Mouse (Mus musculus): ENCODE results near the gene Terb2. TPM values are rescaled to one million over a fixed set of nuclear protein-coding genes. Genes with fewer than 3 reads are reported as not detected.

The Terb2 gene
- polyA plus RNA-seq, 1 experiment from 2014 or later: not detected

DNA sequence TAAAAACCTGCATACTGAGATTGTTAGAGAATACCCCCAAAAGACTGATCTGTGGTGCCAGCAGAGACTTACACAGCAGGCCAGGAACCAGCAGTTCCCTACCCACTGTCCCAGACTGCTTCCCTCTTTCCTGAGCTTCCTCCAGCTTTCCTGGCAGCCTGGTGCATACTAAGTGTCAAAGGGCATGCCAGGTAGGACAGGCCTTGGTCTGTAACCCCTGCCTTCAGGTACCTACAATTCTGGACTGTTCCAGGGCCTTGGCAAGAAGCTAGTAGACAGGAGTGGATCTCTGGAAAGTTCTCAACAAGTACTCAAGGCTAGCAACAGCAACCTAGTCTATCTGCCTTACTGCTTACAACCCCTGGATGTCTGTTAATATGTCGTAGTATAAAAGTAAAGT lies 34.9 kb upstream of the Terb2 start:
- no peak for ATAC-seq (ENCODE audit: low FRiP score)
- 90% methylated on average over 1 of the region's 1 CpGs for WGBS
- no peak overlapping the region for H3K4me3 ChIP-seq (replicated peaks)
- H3K9me3 ChIP-seq: no peaks in the 10 kb centered on the region
- H3K27ac ChIP-seq: no peak overlapping the region
- H3K4me2 ChIP-seq: no peak overlapping the region
- H3K9ac ChIP-seq: no peak overlapping the region
- H3K36me3 ChIP-seq (replicated peaks): no peaks in the 10 kb centered on the region; the same call in 1 of the 2 replicates
- peaks cover 3% of the 10 kb centered on the region; the same call in 1 of the 2 replicates for H3K27me3 ChIP-seq
- peaks cover 10% of the 10 kb centered on the region for H3K4me1 ChIP-seq

DNA sequence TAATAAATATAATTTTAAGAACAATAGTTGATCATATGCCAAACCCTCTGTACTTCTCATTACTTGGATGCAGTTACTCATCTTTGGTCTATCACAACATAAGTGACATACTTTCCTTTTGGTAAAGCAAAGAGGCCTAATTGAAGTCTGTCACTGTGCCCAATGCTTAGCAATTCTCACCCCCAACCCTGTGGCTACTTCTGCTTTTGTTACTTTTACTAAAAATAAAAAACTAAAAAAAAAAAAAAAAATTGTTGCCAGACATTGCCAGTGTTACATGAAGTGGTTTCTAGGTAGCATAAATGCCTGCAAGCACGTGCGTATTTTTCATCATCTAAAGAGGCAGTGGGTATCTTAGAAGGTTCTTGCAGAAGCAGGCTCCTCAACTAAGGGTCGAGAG lies 33.2 kb upstream of the Terb2 start:
- no peaks in the 10 kb centered on the region for H3K9me3 ChIP-seq
- H3K4me2 ChIP-seq: no peak overlapping the region
- peaks cover 3% of the 10 kb centered on the region; the same call in 1 of the 2 replicates for H3K27me3 ChIP-seq
- peaks cover 6% of the 10 kb centered on the region for H3K4me1 ChIP-seq
- no peak for ATAC-seq (ENCODE audit: low FRiP score)
- H3K9ac ChIP-seq: no peak overlapping the region
- no peak overlapping the region for H3K4me3 ChIP-seq (replicated peaks)
- H3K27ac ChIP-seq: no peak overlapping the region
- WGBS: 87% methylated on average over 3 of the region's 3 CpGs
- no peaks in the 10 kb centered on the region; the same call in 1 of the 2 replicates for H3K36me3 ChIP-seq (replicated peaks)

- H3K4me1 ChIP-seq: no peaks in the 10 kb centered on the region
- no peak for ATAC-seq (ENCODE audit: low FRiP score)
These were observed 32.2 kb upstream of the Terb2 start for GRCm38 (mm10) chr2:122153681-122154365.

DNA sequence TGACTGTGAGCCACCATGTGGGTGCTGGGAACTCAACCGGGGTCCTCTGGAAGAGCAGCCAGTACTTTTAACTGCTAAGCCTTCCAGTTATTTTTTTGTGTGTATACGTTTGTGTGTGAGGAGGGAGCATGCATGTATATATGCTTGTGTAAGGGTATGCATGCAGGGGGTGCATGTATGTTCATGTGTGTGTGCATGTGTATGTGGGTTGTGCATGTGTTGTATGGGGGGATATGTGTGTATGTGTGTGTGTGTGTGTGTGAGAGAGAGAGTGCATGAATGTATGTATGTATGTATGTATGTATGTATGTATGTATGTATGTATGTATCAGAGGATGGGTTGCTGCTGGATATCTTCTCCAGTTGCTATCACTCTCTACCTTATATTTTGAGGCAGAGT lies 31.6 kb upstream of the Terb2 start:
- H3K9me3 ChIP-seq: no peaks in the 10 kb centered on the region
- H3K36me3 ChIP-seq (replicated peaks): no peaks in the 10 kb centered on the region; the same call in 1 of the 2 replicates
- no peak overlapping the region for H3K9ac ChIP-seq
- H3K27ac ChIP-seq: no peak overlapping the region
- WGBS: 93% methylated on average over 2 of the region's 2 CpGs
- no peak overlapping the region for H3K4me3 ChIP-seq (replicated peaks)
- H3K4me1 ChIP-seq: no peaks in the 10 kb centered on the region
- H3K27me3 ChIP-seq: no peaks in the 10 kb centered on the region
- no peak for ATAC-seq (ENCODE audit: low FRiP score)
- no peak overlapping the region for H3K4me2 ChIP-seq

More at GRCm38 (mm10) chr2:122153681-122154365, 32.2 kb upstream of the Terb2 start:
- H3K4me2 ChIP-seq: no peak overlapping the region
- no peaks in the 10 kb centered on the region for H3K9me3 ChIP-seq
- no peak overlapping the region for H3K4me3 ChIP-seq (replicated peaks)
- 83% methylated on average over 7 of the region's 7 CpGs for WGBS
- H3K9ac ChIP-seq: no peak overlapping the region
- no peaks in the 10 kb centered on the region for H3K27me3 ChIP-seq
- no peaks in the 10 kb centered on the region; the same call in 1 of the 2 replicates for H3K36me3 ChIP-seq (replicated peaks)
- no peak overlapping the region for H3K27ac ChIP-seq

- Histone ChIP-seq H3K36me3 (replicated peaks) (no peaks in the 10 kb centered on the region; the same call in 1 of the 2 replicates), H3K9ac (no peak overlapping the region), H3K4me1 (no peaks in the 10 kb centered on the region), H3K27ac (no peak overlapping the region), H3K27me3 (no peaks in the 10 kb centered on the region), H3K4me3 (replicated peaks) (no peak overlapping the region), H3K4me2 (no peak overlapping the region), H3K9me3 (no peaks in the 10 kb centered on the region)
- no peak for ATAC-seq (ENCODE audit: low FRiP score)
- 84% methylated on average over 2 of the region's 2 CpGs for WGBS
These were observed 30.8 kb upstream of the Terb2 start for GRCm38 (mm10) chr2:122155292-122155691.

- Histone ChIP-seq H3K9me3 (no peaks in the 10 kb centered on the region), H3K4me1 (no peaks in the 10 kb centered on the region), H3K27ac (no peak overlapping the region), H3K9ac (no peak overlapping the region), H3K36me3 (replicated peaks) (no peaks in the 10 kb centered on the region; the same call in 1 of the 2 replicates), H3K4me2 (no peak overlapping the region), H3K27me3 (no peaks in the 10 kb centered on the region), H3K4me3 (replicated peaks) (no peak overlapping the region)
- no peak for ATAC-seq (ENCODE audit: low FRiP score)
- WGBS: 89% methylated on average over 4 of the region's 4 CpGs
These were observed 29.9 kb upstream of the Terb2 start for GRCm38 (mm10) chr2:122156051-122156700.

DNA sequence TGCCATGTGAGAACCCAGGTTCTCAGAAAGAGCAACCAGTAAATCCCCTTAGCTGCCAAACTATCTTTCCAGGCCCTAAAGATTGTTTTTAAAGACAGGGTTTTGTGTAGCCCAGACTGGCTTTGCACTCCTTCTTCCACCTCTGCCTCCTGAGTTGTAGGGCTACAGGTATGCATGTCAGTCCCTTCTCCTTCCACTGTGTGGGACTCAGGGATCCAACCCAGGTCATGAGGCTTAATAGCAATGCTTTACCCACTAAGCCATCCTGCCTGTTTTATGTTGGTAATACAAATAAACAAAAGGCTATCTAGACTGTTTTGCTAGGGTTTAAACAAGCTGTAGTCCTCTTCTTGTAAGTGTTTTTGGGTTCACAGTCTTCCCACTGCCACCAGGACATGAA lies 28.5 kb upstream of the Terb2 start:
- no peak overlapping the region for H3K9ac ChIP-seq
- no peak overlapping the region for H3K4me3 ChIP-seq (replicated peaks)

GRCm38 (mm10) chr2:122158362-122158802 lies 27.7 kb upstream of the Terb2 start:
- H3K36me3 ChIP-seq (replicated peaks): no peaks in the 10 kb centered on the region; the same call in 1 of the 2 replicates
- H3K4me1 ChIP-seq: no peaks in the 10 kb centered on the region
- no peak overlapping the region for H3K9ac ChIP-seq
- no peak overlapping the region for H3K4me2 ChIP-seq
- H3K9me3 ChIP-seq: no peaks in the 10 kb centered on the region
- H3K27ac ChIP-seq: no peak overlapping the region
- no peak overlapping the region for H3K4me3 ChIP-seq (replicated peaks)
- no peak for ATAC-seq (ENCODE audit: low FRiP score)
- H3K27me3 ChIP-seq: no peaks in the 10 kb centered on the region
- 70% methylated on average over 6 of the region's 6 CpGs for WGBS

More for the DNA sequence above, 28.5 kb upstream of the Terb2 start:
- no peak for ATAC-seq (ENCODE audit: low FRiP score)
- Histone ChIP-seq H3K36me3 (replicated peaks) (no peaks in the 10 kb centered on the region; the same call in 1 of the 2 replicates), H3K9me3 (no peaks in the 10 kb centered on the region), H3K4me1 (no peaks in the 10 kb centered on the region), H3K4me2 (no peak overlapping the region), H3K27me3 (no peaks in the 10 kb centered on the region), H3K27ac (no peak overlapping the region)

DNA sequence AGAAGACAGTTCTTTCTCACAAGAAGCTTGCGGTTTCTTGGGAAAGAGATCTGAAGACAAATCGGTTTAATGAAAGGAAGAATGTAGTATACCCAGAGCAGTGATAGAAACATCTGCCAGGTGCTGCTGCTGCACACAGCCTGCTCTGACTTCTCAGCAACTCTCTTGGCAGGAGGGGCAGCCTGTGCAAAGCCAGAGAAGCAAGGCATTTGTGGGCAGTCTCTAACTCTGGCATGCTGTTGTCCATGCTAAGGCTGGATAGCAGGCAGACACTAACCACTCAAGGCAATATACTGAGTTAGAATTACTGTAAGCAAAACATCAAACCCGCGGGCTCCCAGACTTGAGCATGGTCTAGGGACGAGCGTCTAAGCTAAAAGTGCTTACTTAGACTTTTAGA lies 26.4 kb upstream of the Terb2 start:
- no peaks in the 10 kb centered on the region for H3K9me3 ChIP-seq
- H3K36me3 ChIP-seq (replicated peaks): no peaks in the 10 kb centered on the region
- no peaks in the 10 kb centered on the region for H3K4me1 ChIP-seq
- no peaks in the 10 kb centered on the region for H3K27me3 ChIP-seq
- 89% methylated on average over 6 of the region's 6 CpGs for WGBS
- H3K9ac ChIP-seq: no peak overlapping the region
- H3K27ac ChIP-seq: no peak overlapping the region
- no peak overlapping the region for H3K4me3 ChIP-seq (replicated peaks)
- no peak overlapping the region for H3K4me2 ChIP-seq
- no peak for ATAC-seq (ENCODE audit: low FRiP score)

GRCm38 (mm10) chr2:122160680-122161079 lies 25.4 kb upstream of the Terb2 start, which contains the start of gene Trim69:
TSS of gene Trim69 (plus strand) at chr2:122160700.
- H3K27ac ChIP-seq: no peak within 1 kb of the TSS
- H3K36me3 ChIP-seq (replicated peaks): no peaks in the 10 kb centered on the region
- WGBS: 48% methylated on average over 2 of the region's 2 CpGs
- H3K9ac ChIP-seq: no peak within 1 kb of the TSS
- no peaks in the 10 kb centered on the region for H3K4me1 ChIP-seq
- H3K9me3 ChIP-seq: no peaks in the 10 kb centered on the region
- no peak within 1 kb of the TSS for H3K4me2 ChIP-seq
- H3K27me3 ChIP-seq: no peaks in the 10 kb centered on the region
- ATAC-seq (ENCODE audit: low FRiP score): peak; percentile 61; the same call in 1 of the 2 replicates
- no peak within 1 kb of the TSS for H3K4me3 ChIP-seq (replicated peaks)

GRCm38 (mm10) chr2:122161542-122161941 lies 24.5 kb upstream of the Terb2 start:
- no peak overlapping the region for H3K9ac ChIP-seq
- WGBS: 46% methylated on average over 4 of the region's 4 CpGs
- no peak overlapping the region for H3K4me2 ChIP-seq
- no peak for ATAC-seq (ENCODE audit: low FRiP score)
- no peak overlapping the region for H3K4me3 ChIP-seq (replicated peaks)
- no peaks in the 10 kb centered on the region for H3K9me3 ChIP-seq
- H3K4me1 ChIP-seq: no peaks in the 10 kb centered on the region
- no peaks in the 10 kb centered on the region for H3K36me3 ChIP-seq (replicated peaks)
- H3K27ac ChIP-seq: no peak overlapping the region
- no peaks in the 10 kb centered on the region for H3K27me3 ChIP-seq

DNA sequence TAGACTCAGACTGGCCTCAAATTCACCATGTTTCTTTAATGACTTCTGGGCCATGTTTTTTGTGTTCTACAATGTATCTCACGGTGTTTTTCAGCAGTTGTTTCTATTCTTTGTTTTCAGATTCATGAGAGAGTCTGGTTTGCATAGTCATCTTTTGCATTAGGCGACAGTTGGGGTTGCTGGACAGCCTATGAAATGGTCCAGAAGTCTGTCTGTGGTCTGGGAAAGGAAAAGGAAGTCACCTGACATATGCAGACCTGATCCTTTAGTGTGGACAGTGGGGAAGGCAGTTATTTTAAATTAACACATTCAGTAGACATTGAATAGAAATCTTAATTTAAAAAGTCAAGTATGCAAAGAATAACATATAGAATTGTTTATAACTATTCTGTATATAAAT lies 23.5 kb upstream of the Terb2 start:
- no peak overlapping the region for H3K4me2 ChIP-seq
- no peak overlapping the region for H3K9ac ChIP-seq

More for the DNA sequence above, 23.5 kb upstream of the Terb2 start:
- no peak overlapping the region for H3K27ac ChIP-seq
- 92% methylated on average over 2 of the region's 2 CpGs for whole genome bisulfite sequencing
- ATAC-seq (ENCODE audit: low FRiP score): no peak
- H3K36me3 ChIP-seq (replicated peaks): no peaks in the 10 kb centered on the region
- no peak overlapping the region for H3K4me3 ChIP-seq (replicated peaks)
- no peaks in the 10 kb centered on the region for H3K9me3 ChIP-seq
- no peaks in the 10 kb centered on the region for H3K27me3 ChIP-seq
- no peaks in the 10 kb centered on the region for H3K4me1 ChIP-seq
